Mouse (Mus musculus) bone marrow, adult 2 months (tissue): ENCODE measurements around the gene Tstd1.

Experiments used
- CTCF ChIP-seq: fragments of 200-500 bp; IDR thresholded peaks from 2 replicates; pipeline ENCODE4 v1.5.1; 2011; ENCODE audit warnings: low read length, control low read depth; ENCODE audit not compliant: control insufficient read depth, insufficient read depth
- POLR2A ChIP-seq: fragments of 200-500 bp; IDR thresholded peaks from 2 replicates; pipeline ENCODE4 v1.6.1; 2011; ENCODE audit warnings: low read depth, mild to moderate bottlenecking, control low read depth, low read length, borderline replicate concordance; ENCODE audit not compliant: control insufficient read depth

DNA sequence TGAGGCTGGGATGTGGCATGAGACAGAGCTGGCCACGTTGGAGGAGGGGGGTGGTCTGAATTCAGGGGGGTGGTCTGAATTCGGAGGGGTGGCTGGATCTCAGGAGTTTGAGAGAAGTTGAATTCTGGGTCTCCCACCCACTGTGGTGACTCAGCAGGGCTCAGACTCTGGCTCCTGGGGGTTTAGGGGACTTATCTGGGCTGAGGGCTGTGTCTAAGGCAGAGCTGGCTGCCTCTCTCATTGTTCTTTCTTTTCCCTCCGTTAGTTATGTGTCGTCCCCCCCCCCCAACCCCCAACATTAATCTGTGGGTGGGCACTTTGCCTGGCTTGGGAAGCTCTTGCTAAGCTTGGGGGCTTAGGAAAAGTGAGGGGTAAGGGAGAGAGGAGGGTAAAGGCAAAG, 44.7 kb upstream of the Tstd1 start:
- TF ChIP-seq POLR2A: no peak
- TF ChIP-seq CTCF: no peak
